ENCODE assay signal across 8 mouse cellular contexts in the genomic region with DNA sequence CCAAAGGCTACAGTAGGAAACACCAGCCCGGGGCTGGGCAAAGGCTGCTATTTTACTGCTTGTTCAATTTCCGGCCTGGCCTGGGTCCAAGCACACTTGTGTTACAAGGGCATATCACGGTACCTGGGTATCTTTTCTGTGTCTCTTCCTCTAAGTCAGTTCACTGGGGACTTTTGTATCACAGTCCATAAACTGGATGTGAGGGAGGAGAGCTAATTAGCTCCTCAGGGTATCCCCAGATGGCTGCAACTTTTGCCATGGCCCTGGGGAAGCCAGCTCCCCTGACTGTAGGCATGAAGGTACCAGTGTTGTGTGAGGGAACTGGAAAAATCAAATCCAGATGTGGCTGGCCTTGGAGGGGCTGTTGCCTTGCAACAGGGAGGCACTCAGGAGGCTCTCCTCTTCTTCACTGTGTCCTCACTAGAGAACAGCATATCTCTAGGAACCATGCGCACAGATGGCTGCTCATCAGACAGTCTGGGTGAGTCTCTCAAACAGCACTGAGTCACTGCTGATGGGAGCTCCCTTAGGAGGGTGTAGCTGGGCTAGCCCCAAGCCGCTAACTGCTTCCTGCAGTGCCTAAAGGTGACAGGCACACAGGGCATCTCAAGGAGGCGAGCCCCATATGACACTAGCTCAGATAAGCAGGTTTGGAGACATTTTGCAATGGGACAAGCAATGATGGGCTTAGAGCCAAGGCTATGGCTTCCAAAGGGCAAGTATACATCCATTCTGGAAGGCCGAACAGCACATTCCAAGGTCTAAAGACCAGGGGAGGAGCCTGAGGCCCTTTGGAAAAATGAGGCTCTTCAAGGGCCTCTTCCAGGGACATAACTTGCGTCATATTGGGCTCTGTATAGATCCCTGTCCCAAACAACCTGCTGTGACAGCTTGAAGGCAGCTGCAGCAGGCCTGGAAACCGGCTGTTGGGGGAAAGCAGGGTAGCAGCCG. TPM values are rescaled to one million over a fixed set of nuclear protein-coding genes. Genes with fewer than 3 reads are reported as not detected.
A peak's percentile ranks its signal among the peaks of the same experiment; 100 is the strongest.
DNase-seq lines count a peak whose midpoint lies in the region; ATAC-seq and TF ChIP-seq lines count a peak whose summit lies in the region.

No protein-coding gene starts in this region.

- TF ChIP-seq CTCF in cerebellum, adult 2 months (IDR thresholded peaks at IDR 0.05; ENCODE audit: borderline replicate concordance, insufficient read depth, low read depth, low read length), result no peak

- H3K36me3 ChIP-seq in forebrain, embryonic 16.5 days (ENCODE audit: control insufficient read depth, insufficient read depth), result no peaks in the 10 kb centered on the region

- peak overlapping the region; percentile 92 for H3K27ac ChIP-seq in forebrain, embryonic 16.5 days (ENCODE audit: low read length)
- H3K27ac ChIP-seq in cerebellum, adult 2 months (ENCODE audit: insufficient read depth, low read length), result no peak overlapping the region

- WGBS in forebrain, embryonic 16.5 days, result 54% methylated on average over 10 of the region's 10 CpGs
- WGBS in cerebellum, adult 2 months, result 59% methylated on average over 10 of the region's 10 CpGs

- peak; percentile 94 for ATAC-seq in frontal cortex, adult (ENCODE audit: low TSS enrichment)
- peak; percentile 81 for ATAC-seq in forebrain, embryonic 16.5 days

- H3K9ac ChIP-seq in forebrain, embryonic 16.5 days (replicated peaks; ENCODE audit: low read depth, low read length), result 0 out of 2 replicates have a peak overlapping the region, but pooled peaks have one; percentile 20

- no peaks in the 10 kb centered on the region for H3K27me3 ChIP-seq in forebrain, embryonic 16.5 days (replicated peaks; ENCODE audit: control insufficient read depth, insufficient read depth, low read length)
- no peaks in the 10 kb centered on the region for H3K27me3 ChIP-seq in cerebellum, adult 2 months (ENCODE audit: control insufficient read depth, insufficient read depth, low read length)

- TF ChIP-seq POLR2A in cerebellum, adult 2 months (IDR thresholded peaks at IDR 0.05; ENCODE audit: borderline replicate concordance, insufficient read depth, low read length), result no peak

- no peak for DNase-seq in frontal cortex, postnatal 14 days (ENCODE audit: low spot score in 2 of 2)
- DNase-seq in adrenal gland, adult 2 months, result peak; percentile 76
- peak; percentile 69 to 73 for DNase-seq in kidney, postnatal 25 days
- peak; percentile 48 for DNase-seq in lung, postnatal 10 days
- no peak for DNase-seq in urinary bladder, postnatal 10 days (ENCODE audit: low spot score)
- DNase-seq in cerebellum, adult 2 months, result no peak

- H3K9me3 ChIP-seq in forebrain, embryonic 16.5 days (ENCODE audit: control insufficient read depth, low read length), result no peaks in the 10 kb centered on the region

- no peak overlapping the region for H3K4me2 ChIP-seq in forebrain, embryonic 16.5 days (ENCODE audit: low read length)

- H3K4me3 ChIP-seq in forebrain, embryonic 16.5 days (replicated peaks; ENCODE audit: low read length), result no peak overlapping the region
- H3K4me3 ChIP-seq in cerebellum, adult 2 months (replicated peaks; ENCODE audit: insufficient read depth, low read depth, low read length), result no peak overlapping the region

- peaks cover 27% of the 10 kb centered on the region for H3K4me1 ChIP-seq in forebrain, embryonic 16.5 days (replicated peaks; ENCODE audit: control insufficient read depth, insufficient read depth, low read length)
- H3K4me1 ChIP-seq in cerebellum, adult 2 months (ENCODE audit: control insufficient read depth, insufficient read depth, low read length), result no peaks in the 10 kb centered on the region

RNA-seq across cellular contexts. Expression of a gene that starts 23.7 kb away (rescaled TPM):
- total RNA-seq in adrenal gland, adult 2 months (2021), result 10 to 100 TPM; 17.5 to 40.5 TPM
- polyA plus RNA-seq in adrenal gland, adult 2 months (2012; rRNA removed), result 46.9 and 73.5 TPM in 2 replicates
- 9.7 and 10.6 TPM in 2 replicates for polyA plus RNA-seq in forebrain, embryonic 16.5 days (2015; fragmentation: Nextera tagmentation; extraction: Ambion mirVana)
- 5.9 and 6.5 TPM in 2 replicates for polyA plus RNA-seq in cerebellum, adult 2 months (2012; rRNA removed)

RNA-seq across cellular contexts. Expression of a gene that starts 23.8 kb away (rescaled TPM):
- 10 to 100 TPM; 34.5 to 47.3 TPM for total RNA-seq in adrenal gland, adult 2 months (2021)
- 87.2 and 88.1 TPM in 2 replicates for polyA plus RNA-seq in adrenal gland, adult 2 months (2012; rRNA removed)
- polyA plus RNA-seq in forebrain, embryonic 16.5 days (2015; fragmentation: Nextera tagmentation; extraction: Ambion mirVana), result 28.5 and 29.2 TPM in 2 replicates
- 19.8 and 28.0 TPM in 2 replicates for polyA plus RNA-seq in cerebellum, adult 2 months (2012; rRNA removed)

RNA-seq across cellular contexts. Expression of a gene that starts 50.3 kb away (rescaled TPM):
- total RNA-seq in adrenal gland, adult 2 months (2021), result 1 to 10 TPM; 2.7 to 4.2 TPM
- polyA plus RNA-seq in adrenal gland, adult 2 months (2012; rRNA removed), result 2.7 and 3.9 TPM in 2 replicates
- polyA plus RNA-seq in forebrain, embryonic 16.5 days (2015; fragmentation: Nextera tagmentation; extraction: Ambion mirVana), result 19.1 and 27.2 TPM in 2 replicates
- 22.0 and 23.7 TPM in 2 replicates for polyA plus RNA-seq in cerebellum, adult 2 months (2012; rRNA removed)

Comparison
In these comparisons a context has a peak if more than half of its experiments do, and no peak if none do; other contexts are left out.
1. DNase-seq: peak in adrenal gland, adult 2 months (single experiment), kidney, postnatal 25 days (2 of 2) and lung, postnatal 10 days (single experiment); none in frontal cortex, postnatal 14 days (0 of 2), urinary bladder, postnatal 10 days (single experiment) and cerebellum, adult 2 months (0 of 2).